Mouse (Mus musculus) liver, postnatal 0 days (tissue): Measurements from ENCODE around the gene Ccdc18.
A peak's percentile ranks its signal among the peaks of the same experiment; 100 is the strongest.

ENCODE experiments used
- CTCF ChIP-seq: sonication (generic); IDR thresholded peaks from 2 replicates; pipeline ENCODE4 v1.5.1; 2016; ENCODE audit warnings: antibody characterized with exemption, low read depth
- EP300 ChIP-seq: IDR thresholded peaks from 2 replicates; pipeline ENCODE4 v1.6.1; 2016; ENCODE audit warnings: antibody characterized with exemption, low read depth, mild to moderate bottlenecking

GRCm38 (mm10) chr5:108206008-108206407 is 73.3 kb downstream of the Ccdc18 start:
- TF ChIP-seq CTCF (peak; percentile 43), EP300 (no peak)
